Mouse (Mus musculus) 416B (cell line): ENCODE measurements around the gene Sdf2l1.

Experiments
- DNase-seq: peaks from one replicate; pipeline ENCODE4 v3.0.0; 2011; ENCODE audit warnings: low read depth

The Sdf2l1 gene

DNA sequence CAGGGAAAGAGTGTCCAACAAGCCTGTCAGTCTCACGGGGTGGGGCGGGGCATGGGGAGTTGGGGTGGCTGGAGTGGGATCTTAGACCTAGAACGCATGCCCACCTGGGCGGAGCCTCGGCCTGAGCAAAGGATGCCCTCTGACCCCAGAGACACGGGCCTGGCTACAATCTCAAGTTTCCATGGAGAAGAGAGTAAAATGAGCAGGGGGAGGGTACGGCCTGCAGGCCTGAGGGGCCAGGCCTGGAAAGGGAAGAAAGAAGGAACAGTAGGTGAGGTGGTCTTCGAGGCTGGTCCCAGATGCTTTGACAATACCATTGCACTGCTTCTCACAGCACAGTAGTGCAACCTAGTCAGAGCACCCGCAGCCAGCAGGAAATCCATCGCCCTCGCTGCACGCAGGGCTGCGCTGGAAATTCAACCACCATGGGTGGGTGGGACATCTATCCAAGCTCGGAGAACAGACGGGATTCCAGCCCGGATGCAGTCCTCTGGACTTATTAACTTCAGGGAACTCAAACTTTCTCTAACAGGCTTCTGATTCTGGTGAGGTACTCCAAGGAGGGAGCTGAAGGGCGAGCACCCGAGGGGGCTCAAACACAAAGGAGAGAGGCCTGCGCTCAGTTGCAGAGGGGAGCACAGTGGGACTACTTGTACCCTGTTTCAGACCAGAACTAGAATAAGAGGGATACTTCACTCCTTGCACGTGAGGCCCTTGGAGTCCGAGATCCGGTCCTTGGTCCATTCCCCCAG is 7.9 kb downstream of the Sdf2l1 start:
- DNase-seq: peak; percentile 38

- DNase-seq: no peak
Observed at GRCm38 (mm10) chr16:17121569-17121968, 10.6 kb downstream of the Sdf2l1 start.

GRCm38 (mm10) chr16:17117309-17117799 is 14.8 kb downstream of the Sdf2l1 start:
- no peak for DNase-seq

DNA sequence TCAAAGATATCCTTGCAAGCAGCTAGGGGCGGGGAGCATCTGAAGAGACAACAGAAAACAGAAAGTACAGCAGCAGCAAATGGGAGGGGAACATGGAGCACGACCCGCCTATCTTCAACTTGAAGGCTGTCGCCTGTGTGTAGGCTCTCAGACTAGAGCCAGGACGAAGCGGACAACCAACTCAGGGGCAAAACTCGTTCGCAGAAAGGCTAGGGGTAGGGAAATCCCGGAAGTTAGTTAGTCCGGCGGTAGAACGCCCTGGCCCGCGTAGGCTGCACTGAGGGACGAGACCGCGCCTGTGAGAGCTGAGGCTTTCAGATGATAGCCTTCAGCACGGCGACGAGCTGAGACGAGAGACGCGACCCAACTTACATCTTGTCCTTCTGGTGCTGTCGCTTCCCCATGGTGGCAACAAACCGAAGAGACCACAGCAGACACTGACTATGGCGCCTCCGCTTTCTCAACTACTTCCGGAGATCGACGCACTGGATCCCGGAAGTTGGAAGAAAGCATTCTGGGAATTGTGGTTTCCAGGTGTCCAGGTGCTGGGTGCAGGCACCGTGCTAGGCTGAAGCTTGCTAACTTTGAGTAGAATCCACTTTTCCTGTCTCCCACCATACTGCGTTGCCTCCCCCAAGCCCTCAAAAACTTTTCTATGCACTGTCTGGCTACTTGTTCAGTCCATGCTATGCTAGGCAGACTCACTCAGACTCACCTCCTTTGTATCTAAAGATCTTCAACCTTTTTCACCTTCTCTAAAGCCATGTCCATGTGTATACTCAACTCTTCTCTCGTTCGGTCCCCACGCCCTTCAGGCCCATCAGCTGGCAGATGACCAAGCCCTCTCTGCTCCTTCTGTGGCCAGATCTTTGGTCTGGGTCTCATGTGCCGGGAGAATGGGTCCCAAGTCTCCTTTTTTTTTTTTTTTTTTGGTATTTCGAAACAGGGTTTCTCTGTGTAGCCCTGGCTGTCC is 21.1 kb downstream of the Sdf2l1 start, which contains the start of gene Ppil2:
TSS of gene Ppil2 (minus strand) at position 487 of the 973 bp plus-strand sequence.
- DNase-seq: peak; percentile 84

GRCm38 (mm10) chr16:17104600-17104999 is 27.6 kb downstream of the Sdf2l1 start:
- DNase-seq: no peak

DNA sequence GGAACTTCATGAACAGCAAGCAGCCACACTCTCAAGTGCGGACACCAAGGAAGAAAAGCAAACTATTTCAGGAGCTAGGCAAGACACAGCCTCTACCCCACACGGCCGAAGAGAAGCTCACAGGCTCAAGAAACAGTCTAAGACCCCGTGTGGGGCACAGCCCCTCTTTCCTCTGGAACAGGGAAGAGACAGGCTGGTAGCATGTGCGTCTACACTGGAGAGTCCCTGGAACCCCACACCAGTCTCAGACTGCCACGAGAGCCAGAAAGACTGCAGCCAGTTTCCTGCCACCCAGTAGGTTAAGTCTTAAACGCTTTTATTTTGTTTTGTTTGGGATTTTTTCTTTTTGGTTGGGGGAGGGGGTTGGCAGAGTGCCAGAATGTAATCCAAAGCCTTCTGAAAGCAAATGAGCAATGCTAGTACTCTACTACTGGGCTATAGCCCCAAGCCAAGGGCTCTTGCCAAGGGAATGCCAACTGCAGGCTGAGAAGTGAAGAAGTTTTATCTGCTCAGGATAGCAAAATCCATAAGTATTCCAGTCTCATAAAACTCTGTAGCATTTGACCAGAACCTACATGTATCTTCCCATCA is 29.5 kb downstream of the Sdf2l1 start:
- DNase-seq: no peak

GRCm38 (mm10) chr16:17096938-17097337 is 35.2 kb downstream of the Sdf2l1 start:
- no peak for DNase-seq

DNA sequence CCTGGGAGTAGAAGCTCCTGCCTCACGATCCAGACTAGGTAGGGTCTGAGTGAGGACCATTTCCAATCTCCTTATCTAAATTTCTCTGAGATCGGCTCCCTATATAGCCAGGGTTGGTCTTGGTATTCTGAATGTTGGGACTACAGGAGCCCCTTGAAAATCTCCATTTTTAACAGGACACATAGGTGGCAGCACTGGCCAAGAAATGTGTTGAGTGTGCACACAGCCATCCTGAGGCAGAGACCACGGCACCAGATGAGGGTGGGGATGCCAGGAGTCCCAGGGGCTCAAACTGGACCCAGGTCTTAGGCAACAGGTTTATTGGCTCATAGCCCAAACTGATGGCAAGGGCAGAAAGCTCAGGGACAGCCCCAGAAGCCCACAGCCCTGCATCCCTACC is 43.8 kb downstream of the Sdf2l1 start:
- no peak for DNase-seq

DNA sequence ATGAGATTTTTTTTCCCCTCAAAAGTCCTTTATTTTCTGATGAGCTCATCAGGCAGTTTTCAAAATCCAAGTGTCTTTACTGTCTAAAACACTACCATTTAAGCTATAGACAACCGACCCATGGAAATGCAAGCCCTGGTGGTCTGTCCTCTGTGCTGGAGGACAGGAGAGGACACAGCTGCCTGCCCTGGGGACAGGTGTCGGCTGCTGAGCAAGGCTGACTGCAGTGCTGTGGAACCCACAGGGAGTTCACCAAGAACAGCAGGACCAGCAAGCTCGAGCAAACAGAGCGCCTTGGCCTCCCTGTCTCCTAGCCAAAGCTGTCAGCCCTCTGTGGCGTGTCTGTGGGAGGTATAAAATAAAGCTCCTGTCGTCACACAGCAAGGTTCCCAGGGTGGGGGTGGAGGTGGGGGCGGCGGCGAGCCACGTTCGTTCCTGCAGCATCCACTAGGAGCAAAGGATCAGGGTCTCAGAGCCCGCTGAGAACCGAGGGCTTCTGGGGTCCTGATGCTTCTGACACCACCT is 45.5 kb downstream of the Sdf2l1 start:
- no peak for DNase-seq

DNA sequence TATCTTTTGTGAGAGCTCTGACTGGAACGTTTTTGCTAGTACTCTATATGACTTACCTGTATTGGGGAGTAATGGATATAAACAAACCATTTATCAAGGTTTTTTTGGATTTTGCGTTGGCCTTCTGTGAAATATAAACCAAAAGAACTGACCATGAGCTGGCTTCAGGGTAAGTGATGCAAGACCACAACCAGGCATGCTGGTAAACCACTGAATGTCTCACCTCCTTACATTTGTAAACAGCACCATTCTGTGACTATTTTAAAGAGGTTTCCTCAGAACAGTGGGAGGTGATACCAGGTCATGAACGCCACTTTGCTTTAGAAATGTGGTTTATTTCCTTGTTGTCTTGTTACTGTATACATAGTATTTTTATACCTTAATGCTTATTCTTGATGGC is 45.9 kb downstream of the Sdf2l1 start:
- DNase-seq: peak; percentile 62

DNA sequence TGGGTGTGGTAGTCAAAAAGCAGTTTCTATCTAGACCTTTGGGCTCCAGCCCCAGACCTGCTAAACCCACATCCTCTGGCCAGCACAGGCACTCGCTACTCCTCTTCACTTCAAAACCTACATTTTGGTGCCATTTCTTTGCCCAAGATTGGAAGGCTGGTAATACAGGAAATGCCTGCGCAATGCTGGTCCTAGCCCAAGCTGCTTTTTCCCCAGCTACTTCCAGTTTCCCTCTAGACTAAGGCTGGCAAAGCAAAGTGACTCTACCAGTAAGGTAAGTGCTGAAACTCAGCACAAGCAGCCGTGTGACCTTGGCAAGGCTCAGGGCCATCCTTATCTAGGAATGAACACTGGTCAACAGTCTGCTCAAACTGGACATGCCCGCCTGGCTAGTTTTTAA is 46.5 kb downstream of the Sdf2l1 start:
- DNase-seq: peak; percentile 76

GRCm38 (mm10) chr16:17082121-17082792 is 49.9 kb downstream of the Sdf2l1 start:
- DNase-seq: no peak
